Mouse (Mus musculus) embryonic fibroblast, embryonic 13.5 days (primary cell): ENCODE measurements around the gene Arhgef26.

Experiments used
- CTCF ChIP-seq: IDR thresholded peaks from 2 replicates; pipeline ENCODE4 v1.5.1; 2011; ENCODE audit warnings: mild to moderate bottlenecking, control low read depth, low read length, moderate library complexity, borderline replicate concordance; ENCODE audit not compliant: insufficient read depth
- POLR2A ChIP-seq: IDR thresholded peaks from 2 replicates; pipeline ENCODE4 v1.6.1; 2011; ENCODE audit warnings: low read depth, mild to moderate bottlenecking, control low read depth, low read length, moderate library complexity

- TF ChIP-seq CTCF (no peak), POLR2A (no peak)
Observed at GRCm38 (mm10) chr3:62449871-62450496, 111.8 kb downstream of the Arhgef26 start.
